Mouse (Mus musculus) neural tube, embryonic 14.5 days (tissue): Measurements from ENCODE around the gene Bid. TPM values are rescaled to one million over a fixed set of nuclear protein-coding genes. Genes with fewer than 3 reads are reported as not detected.

Source experiments
- ATAC-seq: fragments of 200-750 bp; cut with Nextera tagmentation; 2 replicates; pipeline ENCODE4 v1.8.0; 2017; ENCODE audit warnings: low read depth, mild to moderate bottlenecking, moderate TSS enrichment, moderate library complexity
- H3K27ac ChIP-seq: fragments of 300-500 bp; sonication (generic); 2 replicates; pipeline ENCODE4 v1.5.1; 2014; ENCODE audit warnings: low read depth, mild to moderate bottlenecking, control low read depth, low read length, moderate library complexity, mixed read lengths
- H3K27me3 ChIP-seq: fragments of 300-500 bp; sonication (generic); 2 replicates; pipeline ENCODE4 v1.6.1; 2014; ENCODE audit warnings: low read length; ENCODE audit not compliant: control insufficient read depth, insufficient read depth
- H3K36me3 ChIP-seq: fragments of 300-500 bp; sonication (generic); 2 replicates; pipeline ENCODE4 v1.6.1; 2014; ENCODE audit warnings: low read length, mixed read lengths; ENCODE audit not compliant: control insufficient read depth, insufficient read depth
- H3K4me1 ChIP-seq: fragments of 300-500 bp; sonication (generic); 2 replicates; pipeline ENCODE4 v1.6.1; 2014; ENCODE audit warnings: low read length; ENCODE audit not compliant: control insufficient read depth, insufficient read depth
- H3K4me2 ChIP-seq: fragments of 300-500 bp; sonication (generic); 2 replicates; pipeline ENCODE4 v1.6.1; 2014; ENCODE audit warnings: mild to moderate bottlenecking, low read depth, low read length, control low read depth
- H3K4me3 ChIP-seq: fragments of 300-500 bp; sonication (generic); 2 replicates; pipeline ENCODE4 v1.5.1; 2014; ENCODE audit warnings: low read depth, low read length, control low read depth, mixed read lengths
- H3K9ac ChIP-seq: fragments of 300-500 bp; sonication (generic); replicated peaks from 2 replicates; pipeline ENCODE4 v1.6.1; 2014; ENCODE audit warnings: low read depth, mild to moderate bottlenecking, control low read depth, low read length, mixed read lengths
- H3K9me3 ChIP-seq: fragments of 300-500 bp; sonication (generic); 2 replicates; pipeline ENCODE4 v1.6.1; 2016; ENCODE audit warnings: low read length; ENCODE audit not compliant: control insufficient read depth
- WGBS: fragments of 180-500 bp; shearing (Covaris S2); extraction: QIAGEN DNeasy Blood & Tissue Kit; methylation state at CpG from one replicate; pipeline ENCODE4 v1.1.7; 2014; 5-methylcytosine and 5-hydroxymethylcytosine counted together
- polyA plus RNA-seq: library from polyadenylated mRNA; unstranded; fragments of >200 nt; fragmentation: Nextera tagmentation; extraction: Ambion mirVana; gene quantifications from 2 replicates; pipeline ENCODE4 v1.2.1, GENCODE M21; 2014

The Bid gene
- polyA plus RNA-seq, 1 experiment from 2014 or later: 39.6 TPM

DNA sequence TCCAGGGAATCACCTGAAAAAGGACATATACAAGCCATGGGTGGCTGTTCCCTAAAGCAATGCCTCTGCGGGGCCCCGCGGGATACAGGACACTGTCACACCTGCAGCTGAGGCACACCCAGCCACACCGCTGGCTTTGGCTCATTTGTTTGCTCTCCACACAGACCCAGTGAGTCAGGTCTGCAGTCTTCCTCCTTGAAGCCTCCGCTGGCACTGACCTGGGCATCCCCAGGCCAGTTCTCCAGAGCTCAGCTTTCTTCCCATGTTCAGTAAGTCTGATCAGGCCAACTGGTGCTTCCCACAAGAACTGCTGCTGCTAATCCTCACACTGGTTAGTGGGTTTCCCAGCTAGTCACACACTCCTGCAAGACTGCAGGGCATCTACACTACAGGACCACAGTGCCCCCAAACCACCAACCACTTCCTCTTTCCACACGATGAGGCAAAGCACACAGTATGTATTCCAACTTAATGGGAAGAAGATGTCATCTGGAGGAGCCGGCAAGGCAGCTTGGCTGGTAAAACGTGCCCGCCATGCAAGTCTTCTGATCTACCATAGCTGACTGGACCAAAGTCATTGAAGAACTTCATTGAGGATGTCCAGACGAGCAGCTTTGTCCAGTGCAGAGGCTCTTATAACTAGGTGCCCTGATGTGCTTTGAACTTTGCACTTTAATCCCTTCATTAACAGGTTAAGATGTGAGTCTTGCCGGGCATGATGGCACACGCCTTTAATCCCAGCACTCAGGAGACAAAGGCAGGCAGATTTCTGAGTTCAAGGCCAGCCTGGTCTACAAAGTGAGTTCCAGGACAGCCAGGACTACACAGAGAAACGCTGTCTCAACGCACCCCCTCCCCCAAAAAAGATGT is 14.6 kb downstream of the Bid start:
- Histone ChIP-seq H3K27me3 (no peaks in the 10 kb centered on the region), H3K4me3 (no peak overlapping the region), H3K4me2 (no peak overlapping the region), H3K9me3 (no peaks in the 10 kb centered on the region), H3K4me1 (no peaks in the 10 kb centered on the region), H3K27ac (no peak overlapping the region), H3K9ac (no peak overlapping the region), H3K36me3 (no peaks in the 10 kb centered on the region)
- WGBS: 94% methylated on average over 14 of the region's 14 CpGs
- ATAC-seq: no peak

DNA sequence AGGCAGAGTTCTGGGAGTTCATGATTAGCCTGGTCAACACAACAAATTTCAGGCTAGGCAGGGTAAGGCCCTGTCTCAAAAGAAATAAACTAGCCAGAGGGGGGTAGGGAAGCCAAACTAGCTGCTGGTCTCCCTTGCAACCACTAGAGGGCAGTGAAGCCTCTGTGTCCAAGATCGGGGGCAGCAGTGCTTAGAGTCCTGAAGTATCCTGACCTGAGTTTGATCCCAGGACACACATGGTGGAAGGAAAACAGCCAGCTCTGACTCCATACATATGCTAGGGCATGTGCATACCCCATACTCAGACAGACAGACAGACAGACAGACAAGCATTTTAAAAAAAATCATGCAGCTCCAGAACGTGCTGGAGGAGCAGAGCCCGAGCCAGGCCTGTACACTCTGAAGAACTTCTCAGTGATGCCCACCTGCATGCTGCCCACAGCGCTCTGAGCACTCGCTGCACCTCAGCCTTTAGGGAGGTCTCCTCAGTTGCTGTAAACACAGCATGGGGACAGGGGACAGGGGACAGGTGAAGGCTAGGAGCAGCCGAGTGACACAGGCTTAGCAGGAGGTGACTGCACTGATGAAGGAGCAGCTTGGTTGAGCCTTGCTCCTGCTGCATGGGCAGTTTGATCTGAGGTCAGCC is 18.3 kb downstream of the Bid start:
- 65% methylated on average over 6 of the region's 6 CpGs for WGBS
- Histone ChIP-seq H3K4me3 (no peak overlapping the region), H3K27ac (no peak overlapping the region), H3K27me3 (no peaks in the 10 kb centered on the region), H3K4me1 (no peaks in the 10 kb centered on the region), H3K9ac (no peak overlapping the region), H3K9me3 (no peaks in the 10 kb centered on the region), H3K4me2 (no peak overlapping the region), H3K36me3 (peaks cover 6% of the 10 kb centered on the region)
- ATAC-seq: peak; percentile 44; the same call in 1 of the 2 replicates

DNA sequence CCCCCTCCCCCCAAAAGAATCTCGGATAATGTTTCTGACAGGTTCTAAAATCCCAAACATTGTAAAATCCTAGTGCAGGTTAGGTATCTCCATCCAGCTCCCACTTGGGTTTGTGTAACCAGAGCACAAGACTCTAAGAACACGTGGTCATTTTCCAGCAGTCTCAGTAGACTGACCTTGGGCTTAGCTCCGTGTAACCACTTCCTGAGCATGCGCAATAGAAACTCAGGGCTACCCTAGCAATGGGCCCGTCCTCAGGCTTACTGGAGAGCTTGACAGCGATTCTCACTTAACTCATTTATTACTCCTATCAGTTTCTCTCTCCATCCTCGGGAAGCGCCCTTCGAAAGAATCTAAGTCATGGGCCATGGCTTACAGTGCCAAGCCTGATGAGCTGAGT is 22.1 kb downstream of the Bid start:
- WGBS: 87% methylated on average over 9 of the region's 9 CpGs

DNA sequence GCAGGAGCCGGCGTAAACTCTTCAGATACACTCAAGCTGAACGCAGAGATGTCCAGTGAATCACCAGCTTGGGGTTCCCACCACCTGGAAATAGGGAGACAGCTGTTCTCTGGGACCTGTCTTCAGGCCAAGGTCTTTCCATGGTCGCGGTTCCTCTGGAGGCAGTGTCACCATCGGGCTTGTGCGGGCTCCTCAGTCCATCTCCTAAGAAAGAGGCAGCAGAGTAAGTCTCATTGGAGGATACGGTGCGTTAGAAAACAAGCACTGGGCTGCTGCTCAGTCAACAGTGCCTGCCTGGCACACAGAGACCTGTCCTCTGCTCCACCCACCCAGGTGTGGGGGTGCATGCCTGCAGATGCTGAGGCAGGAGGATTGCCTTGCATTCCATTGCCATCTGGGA is 22.6 kb downstream of the Bid start:
- H3K27ac ChIP-seq: no peak overlapping the region
- H3K4me2 ChIP-seq: no peak overlapping the region
- peaks cover 18% of the 10 kb centered on the region for H3K36me3 ChIP-seq
- no peak overlapping the region for H3K9ac ChIP-seq
- H3K4me1 ChIP-seq: no peaks in the 10 kb centered on the region
- 96% methylated on average over 9 of the region's 9 CpGs for WGBS
- no peak for ATAC-seq
- no peaks in the 10 kb centered on the region for H3K9me3 ChIP-seq
- H3K4me3 ChIP-seq: no peak overlapping the region
- H3K27me3 ChIP-seq: no peaks in the 10 kb centered on the region

More for the DNA sequence above, 22.1 kb downstream of the Bid start:
- no peak overlapping the region for H3K9ac ChIP-seq
- no peak for ATAC-seq
- no peaks in the 10 kb centered on the region for H3K27me3 ChIP-seq
- H3K4me2 ChIP-seq: no peak overlapping the region
- H3K9me3 ChIP-seq: no peaks in the 10 kb centered on the region
- H3K4me1 ChIP-seq: no peaks in the 10 kb centered on the region
- H3K4me3 ChIP-seq: no peak overlapping the region
- H3K27ac ChIP-seq: no peak overlapping the region
- peaks cover 15% of the 10 kb centered on the region for H3K36me3 ChIP-seq

DNA sequence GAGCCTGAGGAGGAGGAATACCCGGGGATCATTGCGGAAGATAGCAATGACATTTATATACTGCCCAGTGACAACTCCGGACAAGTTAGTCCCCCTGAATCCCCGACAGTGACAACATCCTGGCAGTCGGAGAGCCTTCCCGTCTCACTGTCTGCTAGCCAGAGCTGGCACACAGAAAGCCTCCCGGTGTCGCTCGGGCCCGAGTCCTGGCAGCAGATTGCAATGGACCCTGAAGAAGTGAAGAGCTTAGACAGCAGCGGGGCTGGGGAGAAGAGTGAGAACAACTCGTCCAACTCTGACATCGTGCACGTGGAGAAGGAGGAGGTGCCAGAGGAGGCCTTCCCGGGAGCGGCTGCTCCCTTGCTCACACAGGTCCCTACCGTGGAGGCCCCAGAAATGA is 30.0 kb downstream of the Bid start:
- no peak overlapping the region for H3K4me2 ChIP-seq
- no peak overlapping the region for H3K4me3 ChIP-seq
- H3K36me3 ChIP-seq: peaks cover 24% of the 10 kb centered on the region
- H3K27me3 ChIP-seq: no peaks in the 10 kb centered on the region
- no peak overlapping the region for H3K9ac ChIP-seq
- no peak overlapping the region for H3K27ac ChIP-seq
- no peak for ATAC-seq
- no peaks in the 10 kb centered on the region for H3K9me3 ChIP-seq
- H3K4me1 ChIP-seq: no peaks in the 10 kb centered on the region
- WGBS: 89% methylated on average over 17 of the region's 17 CpGs

DNA sequence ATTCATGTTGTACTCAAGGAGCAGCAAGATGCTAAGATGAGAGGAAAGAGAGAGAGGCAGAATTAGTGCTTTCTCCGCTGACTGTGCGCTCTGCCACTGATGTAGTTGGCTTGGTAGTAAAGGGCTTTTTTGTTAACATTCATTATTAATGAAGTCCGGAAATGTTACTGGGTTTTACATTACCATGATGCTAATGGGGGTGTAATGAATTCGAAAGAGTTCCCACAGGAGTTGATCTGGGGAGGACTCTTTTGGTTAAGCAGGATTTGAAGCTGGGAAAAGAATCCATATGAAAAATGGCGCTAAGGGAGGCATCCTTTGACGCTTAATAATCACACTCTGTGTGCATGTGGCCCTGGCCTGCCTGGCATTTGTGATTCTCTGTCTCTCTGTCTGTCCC is 32.2 kb downstream of the Bid start:
- H3K27ac ChIP-seq: no peak overlapping the region
- H3K27me3 ChIP-seq: no peaks in the 10 kb centered on the region
- no peaks in the 10 kb centered on the region for H3K9me3 ChIP-seq
- no peak overlapping the region for H3K4me2 ChIP-seq
- no peak overlapping the region for H3K4me3 ChIP-seq
- no peak overlapping the region for H3K9ac ChIP-seq
- peak; percentile 24; the same call in 1 of the 2 replicates for ATAC-seq
- no peaks in the 10 kb centered on the region for H3K4me1 ChIP-seq
- WGBS: 56% methylated on average over 6 of the region's 6 CpGs
- H3K36me3 ChIP-seq: peaks cover 22% of the 10 kb centered on the region

DNA sequence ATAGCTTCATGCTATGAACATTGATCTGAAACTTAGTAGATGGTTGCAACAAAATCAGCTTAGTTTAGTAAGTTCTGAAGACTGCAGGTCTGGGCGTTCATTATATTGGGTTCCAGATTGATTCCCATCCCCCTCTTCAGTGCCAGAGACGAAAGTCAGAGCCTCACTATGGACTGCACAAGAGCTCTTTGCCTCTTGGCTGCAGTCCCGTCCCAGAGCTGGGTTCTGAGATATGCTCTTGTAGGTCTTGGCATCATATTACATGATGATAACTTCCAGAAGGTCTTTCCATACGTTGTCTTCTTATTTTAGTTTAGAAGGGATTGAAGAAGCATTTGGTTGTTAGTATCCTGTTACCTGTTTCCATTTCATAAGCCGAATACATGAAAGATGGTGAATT is 37.6 kb downstream of the Bid start:
- no peak overlapping the region for H3K27ac ChIP-seq
- H3K27me3 ChIP-seq: no peaks in the 10 kb centered on the region
- H3K4me1 ChIP-seq: no peaks in the 10 kb centered on the region
- H3K36me3 ChIP-seq: peaks cover 12% of the 10 kb centered on the region; the same call in 1 of the 2 replicates
- WGBS: 93% methylated on average over 5 of the region's 5 CpGs
- H3K9ac ChIP-seq: no peak overlapping the region
- H3K9me3 ChIP-seq: no peaks in the 10 kb centered on the region
- no peak overlapping the region for H3K4me3 ChIP-seq
- ATAC-seq: no peak
- H3K4me2 ChIP-seq: no peak overlapping the region

DNA sequence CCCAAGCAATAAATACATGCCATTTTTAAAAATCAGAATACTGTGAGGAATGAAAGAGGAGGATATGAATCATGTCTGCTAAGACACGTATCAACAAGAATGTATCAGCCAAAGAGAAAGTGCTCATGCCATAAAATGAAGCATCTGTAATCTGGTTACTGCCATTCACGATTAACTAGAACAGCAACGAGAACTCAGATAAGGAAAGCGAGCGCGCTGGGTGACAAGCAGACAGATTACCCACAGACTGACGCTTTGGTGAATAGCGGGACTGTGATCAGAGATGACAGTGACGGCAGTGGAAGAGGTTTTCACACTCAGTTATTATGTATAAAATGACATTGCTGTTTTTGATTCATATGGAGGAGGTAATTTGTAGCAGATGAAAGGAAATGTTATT is 42.8 kb downstream of the Bid start:
- no peak overlapping the region for H3K4me3 ChIP-seq
- H3K27me3 ChIP-seq: no peaks in the 10 kb centered on the region
- H3K4me2 ChIP-seq: no peak overlapping the region
- H3K9me3 ChIP-seq: no peaks in the 10 kb centered on the region
- H3K36me3 ChIP-seq: peaks cover 12% of the 10 kb centered on the region; the same call in 1 of the 2 replicates
- WGBS: 74% methylated on average over 9 of the region's 9 CpGs
- no peaks in the 10 kb centered on the region for H3K4me1 ChIP-seq
- H3K9ac ChIP-seq: no peak overlapping the region
- H3K27ac ChIP-seq: no peak overlapping the region; the same call in 1 of the 2 replicates
- ATAC-seq: no peak

DNA sequence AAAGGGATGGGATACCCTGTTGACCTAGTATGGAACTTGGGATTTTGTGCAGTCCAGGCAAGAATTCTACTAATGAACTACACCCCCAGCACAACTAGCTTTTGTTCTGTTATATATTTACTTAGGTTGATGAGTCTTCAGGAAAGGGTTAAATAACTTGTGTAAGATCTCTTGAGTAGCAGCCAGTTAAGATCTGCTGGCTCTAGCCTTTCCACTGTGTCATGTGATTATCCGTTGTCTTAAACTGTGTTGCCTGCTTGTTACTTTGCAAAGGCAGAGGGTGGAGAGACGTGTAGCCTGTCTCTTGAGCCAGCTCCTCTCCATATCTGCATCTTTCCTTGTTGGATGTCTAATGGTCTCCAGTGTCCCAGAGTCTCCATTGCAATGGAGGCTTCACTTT is 45.4 kb downstream of the Bid start:
- Histone ChIP-seq H3K4me1 (no peaks in the 10 kb centered on the region), H3K27me3 (no peaks in the 10 kb centered on the region), H3K4me2 (no peak overlapping the region), H3K9me3 (no peaks in the 10 kb centered on the region), H3K36me3 (no peaks in the 10 kb centered on the region), H3K4me3 (no peak overlapping the region), H3K9ac (no peak overlapping the region), H3K27ac (no peak overlapping the region)
- ATAC-seq: no peak
- 87% methylated on average over 2 of the region's 2 CpGs for WGBS
